Mouse (Mus musculus): ENCODE results near the gene Mok.
A peak's percentile ranks its signal among the peaks of the same experiment; 100 is the strongest.

Gene Mok

GRCm38 (mm10) chr12:110850010-110850928 is 9.5 kb upstream of the Mok start, which contains the start of gene Zfp839:
Gene Zfp839, plus strand, starts transcription at chr12:110850253.
- peak; percentile 80 to 83 for DNase-seq (ENCODE audit: low spot score in 2 of 2)

GRCm38 (mm10) chr12:110846191-110846765 is 5.5 kb upstream of the Mok start:
- DNase-seq (ENCODE audit: low spot score in 2 of 2) = no peak

- DNase-seq (ENCODE audit: low spot score in 2 of 2) = peak; percentile 60 to 76
Observed at GRCm38 (mm10) chr12:110845131-110845880, 4.6 kb upstream of the Mok start.

GRCm38 (mm10) chr12:110844227-110845130 is 3.7 kb upstream of the Mok start:
- DNase-seq (ENCODE audit: low spot score in 2 of 2) = no peak

GRCm38 (mm10) chr12:110843194-110844048 is 2.7 kb upstream of the Mok start:
- DNase-seq (ENCODE audit: low spot score in 2 of 2) = peak; percentile 77 to 86

- no peak for DNase-seq (ENCODE audit: low spot score in 2 of 2)
Observed at GRCm38 (mm10) chr12:110841731-110842493, 1.2 kb upstream of the Mok start.

GRCm38 (mm10) chr12:110837850-110838249 is 2.9 kb downstream of the Mok start:
- DNase-seq (ENCODE audit: low spot score in 2 of 2) = no peak

- no peak for DNase-seq (ENCODE audit: low spot score in 2 of 2)
Observed at GRCm38 (mm10) chr12:110837192-110837841, 3.4 kb downstream of the Mok start.

GRCm38 (mm10) chr12:110836729-110837128 is 4.0 kb downstream of the Mok start:
- no peak for DNase-seq (ENCODE audit: low spot score in 2 of 2)

- DNase-seq (ENCODE audit: low spot score in 2 of 2) = no peak
Observed at GRCm38 (mm10) chr12:110835182-110835581, 5.6 kb downstream of the Mok start.

GRCm38 (mm10) chr12:110830293-110831024 is 10.3 kb downstream of the Mok start:
- no peak for DNase-seq (ENCODE audit: low spot score in 2 of 2)

- DNase-seq (ENCODE audit: low spot score in 2 of 2) = no peak
Observed at GRCm38 (mm10) chr12:110828908-110829307, 11.8 kb downstream of the Mok start.

GRCm38 (mm10) chr12:110822366-110822765 is 18.4 kb downstream of the Mok start:
- no peak for DNase-seq (ENCODE audit: low spot score in 2 of 2)

GRCm38 (mm10) chr12:110821787-110822186 is 19.0 kb downstream of the Mok start:
- DNase-seq (ENCODE audit: low spot score in 2 of 2) = no peak

- DNase-seq (ENCODE audit: low spot score in 2 of 2) = no peak
Observed at GRCm38 (mm10) chr12:110819367-110819766, 21.4 kb downstream of the Mok start.

- no peak for DNase-seq (ENCODE audit: low spot score in 2 of 2)
Observed at GRCm38 (mm10) chr12:110816833-110817232, 23.9 kb downstream of the Mok start.

- no peak for DNase-seq (ENCODE audit: low spot score in 2 of 2)
Observed at GRCm38 (mm10) chr12:110814924-110815323, 25.8 kb downstream of the Mok start.

GRCm38 (mm10) chr12:110813624-110814023 is 27.1 kb downstream of the Mok start:
- DNase-seq (ENCODE audit: low spot score in 2 of 2) = no peak

Measured in cerebellum, postnatal 4 days (tissue).